Mouse (Mus musculus): ENCODE data around the gene Nkx2-1. TPM values are rescaled to one million over a fixed set of nuclear protein-coding genes. Genes with fewer than 3 reads are reported as not detected.
"Not testable (repeated sequence)": the region's sequence is repeated elsewhere in the genome, so short reads cannot be mapped to it uniquely, and the experiment has no call there.

Gene Nkx2-1
- polyA plus RNA-seq, 1 experiment: not detected

DNA sequence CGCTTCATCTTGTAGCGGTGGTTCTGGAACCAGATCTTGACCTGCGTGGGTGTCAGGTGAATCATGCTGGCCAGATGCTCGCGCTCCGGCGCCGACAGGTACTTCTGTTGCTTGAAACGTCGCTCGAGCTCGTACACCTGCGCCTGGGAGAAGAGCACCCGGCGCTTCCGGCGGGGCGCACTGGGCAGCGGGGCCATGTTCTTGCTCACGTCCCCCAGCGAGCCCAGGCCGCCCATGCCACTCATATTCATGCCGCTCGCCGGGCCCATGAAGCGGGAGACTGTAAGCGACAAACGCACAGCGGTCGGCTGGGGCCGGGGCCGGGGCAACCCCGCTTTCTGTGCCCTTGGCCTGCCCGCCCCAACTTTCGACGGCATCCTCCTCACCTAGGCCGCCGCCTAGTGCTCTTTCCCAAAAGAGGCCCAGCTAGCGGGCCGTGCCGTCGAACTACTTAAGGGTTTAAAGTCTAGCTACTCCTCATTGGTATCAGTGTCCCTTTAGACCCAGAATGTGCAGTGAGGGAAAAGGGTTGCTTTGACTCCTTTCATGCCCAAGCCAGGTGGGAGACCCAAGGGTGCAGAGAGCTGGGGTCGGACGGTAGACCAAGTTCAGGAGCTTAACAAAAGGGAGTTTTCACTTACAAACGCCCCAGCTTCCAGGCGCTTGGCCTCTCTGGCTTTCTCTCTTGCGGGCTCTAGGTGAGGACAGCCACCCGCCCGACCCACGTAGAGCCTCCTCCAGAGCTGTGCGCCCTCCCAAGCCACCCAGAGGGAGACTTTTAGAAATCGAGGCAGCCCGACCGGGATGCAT is 3.0 kb downstream of the Nkx2-1 start:
- no peaks in the 10 kb centered on the region for H3K4me1 ChIP-seq (ENCODE audit: control insufficient read depth, insufficient read depth, low read length)
- H3K27ac ChIP-seq (ENCODE audit: insufficient read depth, low read length): no peak overlapping the region
- H3K4me3 ChIP-seq (ENCODE audit: insufficient read depth, low read length): no peak overlapping the region
- TF ChIP-seq POLR2A (IDR thresholded peaks at IDR 0.05; ENCODE audit: low read depth, low read length): no peak

GRCm38 (mm10) chr12:56532986-56533495 is 3.7 kb downstream of the Nkx2-1 start:
- H3K4me3 ChIP-seq (ENCODE audit: insufficient read depth, low read length): no peak overlapping the region
- TF ChIP-seq CTCF (IDR thresholded peaks at IDR 0.05; ENCODE audit: borderline replicate concordance, insufficient read depth, low read length) (no peak), POLR2A (IDR thresholded peaks at IDR 0.05; ENCODE audit: low read depth, low read length) (no peak)
- no peak overlapping the region for H3K27ac ChIP-seq (ENCODE audit: insufficient read depth, low read length)
- H3K4me1 ChIP-seq (ENCODE audit: control insufficient read depth, insufficient read depth, low read length): no peaks in the 10 kb centered on the region

- no peak overlapping the region for H3K27ac ChIP-seq (ENCODE audit: insufficient read depth, low read length)
- H3K4me3 ChIP-seq (ENCODE audit: insufficient read depth, low read length): no peak overlapping the region
- no peaks in the 10 kb centered on the region for H3K4me1 ChIP-seq (ENCODE audit: control insufficient read depth, insufficient read depth, low read length)
- TF ChIP-seq CTCF (IDR thresholded peaks at IDR 0.05; ENCODE audit: borderline replicate concordance, insufficient read depth, low read length) (no peak), POLR2A (IDR thresholded peaks at IDR 0.05; ENCODE audit: low read depth, low read length) (no peak)
These were observed 4.6 kb downstream of the Nkx2-1 start for GRCm38 (mm10) chr12:56532142-56532541.

GRCm38 (mm10) chr12:56531051-56531620 is 5.6 kb downstream of the Nkx2-1 start:
- TF ChIP-seq POLR2A (IDR thresholded peaks at IDR 0.05; ENCODE audit: low read depth, low read length) (no peak), CTCF (IDR thresholded peaks at IDR 0.05; ENCODE audit: borderline replicate concordance, insufficient read depth, low read length) (no peak)
- no peak overlapping the region for H3K4me3 ChIP-seq (ENCODE audit: insufficient read depth, low read length)
- no peak overlapping the region for H3K27ac ChIP-seq (ENCODE audit: insufficient read depth, low read length)
- no peaks in the 10 kb centered on the region for H3K4me1 ChIP-seq (ENCODE audit: control insufficient read depth, insufficient read depth, low read length)

DNA sequence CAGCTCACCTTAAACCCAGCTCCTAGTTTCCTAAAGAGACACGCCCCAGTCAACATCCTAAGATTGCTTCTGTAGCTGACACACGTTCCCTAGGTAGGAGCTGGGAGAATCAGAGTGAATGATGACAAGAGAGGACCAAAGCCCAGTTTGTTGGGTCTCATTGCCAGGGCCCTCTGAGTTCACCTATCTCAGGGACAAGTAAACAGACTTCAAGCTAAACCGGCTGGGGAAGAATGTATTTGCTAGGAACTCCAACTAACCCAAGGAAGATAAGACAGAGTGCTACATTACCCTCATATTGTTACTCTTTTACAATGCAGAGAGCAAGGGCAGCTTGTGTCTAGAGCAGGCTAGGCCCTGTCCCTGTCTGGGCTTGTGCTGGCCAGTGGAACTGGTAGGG is 6.8 kb downstream of the Nkx2-1 start:
- no peak overlapping the region for H3K27ac ChIP-seq (ENCODE audit: insufficient read depth, low read length)
- no peaks in the 10 kb centered on the region for H3K4me1 ChIP-seq (ENCODE audit: control insufficient read depth, insufficient read depth, low read length)
- H3K4me3 ChIP-seq (ENCODE audit: insufficient read depth, low read length): no peak overlapping the region
- TF ChIP-seq POLR2A (IDR thresholded peaks at IDR 0.05; ENCODE audit: low read depth, low read length): no peak
- TF ChIP-seq CTCF (IDR thresholded peaks at IDR 0.05; ENCODE audit: borderline replicate concordance, insufficient read depth, low read length): no peak

DNA sequence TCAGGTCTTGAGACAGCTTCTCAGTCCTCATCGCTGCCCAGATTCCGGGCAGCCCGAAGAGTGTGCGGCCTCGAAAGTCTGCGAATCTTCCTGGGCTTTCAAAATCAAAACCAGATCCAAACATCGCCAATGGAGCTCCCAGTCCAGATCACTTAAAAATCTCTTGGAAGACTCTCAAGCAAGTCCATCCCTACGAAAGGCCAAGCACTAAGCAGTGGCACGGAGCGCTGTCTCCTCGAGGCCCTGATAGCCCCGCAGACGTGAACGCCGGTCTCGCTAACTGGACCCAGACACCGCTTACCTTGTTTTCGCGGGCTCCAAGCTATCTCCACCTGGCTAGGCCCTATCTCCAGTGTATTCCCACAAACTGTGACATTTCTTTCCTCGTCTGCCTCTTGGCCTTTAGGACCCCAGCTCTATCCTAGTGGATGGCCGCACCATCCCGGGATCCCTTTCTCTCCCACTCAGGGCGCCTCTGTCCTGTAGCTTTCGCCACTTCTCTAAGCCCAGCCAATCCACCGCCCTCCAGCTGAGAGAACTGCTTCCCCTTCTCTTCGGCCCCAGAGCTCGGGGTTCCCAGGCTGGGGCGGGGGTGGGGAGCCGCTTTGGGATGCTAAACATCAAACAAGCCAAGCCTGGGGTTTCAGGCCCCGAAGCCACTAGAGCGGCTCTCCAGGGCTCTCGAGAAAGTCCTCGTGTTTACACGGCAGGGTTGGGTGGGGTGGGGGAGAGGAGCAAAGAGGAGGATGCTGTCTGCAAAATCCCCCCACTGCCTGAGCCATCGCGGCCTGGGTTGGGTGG is 7.6 kb downstream of the Nkx2-1 start:
- no peak overlapping the region for H3K4me3 ChIP-seq (ENCODE audit: insufficient read depth, low read length)
- TF ChIP-seq POLR2A (IDR thresholded peaks at IDR 0.05; ENCODE audit: low read depth, low read length): no peak
- no peak for TF ChIP-seq CTCF (IDR thresholded peaks at IDR 0.05; ENCODE audit: borderline replicate concordance, insufficient read depth, low read length)
- no peak overlapping the region for H3K27ac ChIP-seq (ENCODE audit: insufficient read depth, low read length)

GRCm38 (mm10) chr12:56528034-56528570 is 8.6 kb downstream of the Nkx2-1 start:
- H3K4me1 ChIP-seq (ENCODE audit: control insufficient read depth, insufficient read depth, low read length): no peaks in the 10 kb centered on the region
- TF ChIP-seq CTCF (IDR thresholded peaks at IDR 0.05; ENCODE audit: borderline replicate concordance, insufficient read depth, low read length) (no peak), POLR2A (IDR thresholded peaks at IDR 0.05; ENCODE audit: low read depth, low read length) (no peak)

More for the DNA sequence above, 7.6 kb downstream of the Nkx2-1 start:
- no peaks in the 10 kb centered on the region for H3K4me1 ChIP-seq (ENCODE audit: control insufficient read depth, insufficient read depth, low read length)

DNA sequence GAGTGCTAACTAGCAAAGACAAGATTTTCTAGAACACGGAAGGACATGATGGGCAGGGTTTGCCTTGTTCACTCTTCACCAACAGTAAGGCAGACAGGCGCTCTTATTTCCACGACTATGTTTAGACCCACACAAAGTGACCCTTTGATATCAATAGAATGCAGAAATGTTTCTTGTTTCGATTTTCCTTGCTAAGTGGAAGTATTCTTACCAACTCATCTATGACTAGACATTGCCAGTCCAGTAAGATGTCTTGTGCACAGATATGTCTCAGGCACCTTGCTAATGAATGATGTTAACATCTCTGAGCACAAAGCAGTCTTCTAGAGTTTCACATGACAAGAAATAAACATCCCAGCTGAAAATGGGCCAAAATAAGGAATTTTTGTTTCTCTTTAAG is 9.6 kb downstream of the Nkx2-1 start:
- H3K4me1 ChIP-seq (ENCODE audit: control insufficient read depth, insufficient read depth, low read length): no peaks in the 10 kb centered on the region
- TF ChIP-seq POLR2A (IDR thresholded peaks at IDR 0.05; ENCODE audit: low read depth, low read length) (no peak), CTCF (IDR thresholded peaks at IDR 0.05; ENCODE audit: borderline replicate concordance, insufficient read depth, low read length) (no peak)
- H3K27ac ChIP-seq (ENCODE audit: insufficient read depth, low read length): no peak overlapping the region
- no peak overlapping the region for H3K4me3 ChIP-seq (ENCODE audit: insufficient read depth, low read length)

More at GRCm38 (mm10) chr12:56528034-56528570, 8.6 kb downstream of the Nkx2-1 start:
- Histone ChIP-seq H3K27ac (ENCODE audit: insufficient read depth, low read length) (no peak overlapping the region), H3K4me3 (ENCODE audit: insufficient read depth, low read length) (no peak overlapping the region)

DNA sequence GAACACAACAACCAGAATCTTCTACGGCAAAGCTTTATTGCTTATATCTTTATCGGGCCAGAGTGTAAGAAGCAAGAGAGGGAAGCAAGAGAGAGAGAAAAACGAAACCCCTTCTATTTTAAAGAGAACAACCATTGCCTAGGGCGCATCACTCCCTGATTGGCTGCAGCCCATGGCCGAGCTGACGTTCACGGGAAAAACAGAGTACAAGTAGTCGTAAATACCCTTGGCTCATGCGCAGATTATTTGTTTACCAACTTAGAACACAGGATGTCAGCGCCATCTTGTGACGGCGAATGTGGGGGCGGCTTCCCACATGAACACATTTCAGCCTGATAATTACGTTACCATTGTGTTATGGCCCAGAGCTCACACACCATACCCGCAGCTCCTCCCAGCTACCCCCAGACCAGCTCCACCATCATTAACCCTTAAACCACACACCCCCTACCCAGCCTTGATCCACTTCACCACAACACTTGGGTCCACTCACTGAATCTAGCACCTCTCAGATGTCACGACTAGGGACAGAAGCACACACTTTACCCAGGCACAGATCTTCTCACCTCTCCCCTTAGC is 11.4 kb downstream of the Nkx2-1 start:
- not testable (repeated sequence) for H3K4me1 ChIP-seq (ENCODE audit: control insufficient read depth, insufficient read depth, low read length); H3K4me3 ChIP-seq (ENCODE audit: insufficient read depth, low read length); H3K27ac ChIP-seq (ENCODE audit: insufficient read depth, low read length)

Data from embryonic fibroblast, embryonic 13.5 days (primary cell).